Mouse (Mus musculus) heart, postnatal 0 days (tissue): ENCODE data around the gene 1700023F06Rik. TPM values are rescaled to one million over a fixed set of nuclear protein-coding genes. Genes with fewer than 3 reads are reported as not detected.

Source experiments
- ATAC-seq: fragments of 200-750 bp; cut with Nextera tagmentation; 2 replicates; pipeline ENCODE4 v1.8.0; 2017; ENCODE audit warnings: low read depth, moderate number of reproducible peaks, moderate library complexity; ENCODE audit not compliant: insufficient read depth
- DNase-seq: peaks from one replicate; pipeline ENCODE4 v3.0.0-alpha.2; 2016; ENCODE audit warnings: low spot score
- H3K27ac ChIP-seq: fragments of 300-500 bp; sonication (generic); 2 replicates; pipeline ENCODE4 v1.5.1; 2014; ENCODE audit warnings: low read depth, mild to moderate bottlenecking
- H3K27me3 ChIP-seq: fragments of 300-500 bp; sonication (generic); 2 replicates; pipeline ENCODE4 v1.6.1; 2014; ENCODE audit warnings: low read length, mixed read lengths; ENCODE audit not compliant: control insufficient read depth, insufficient read depth
- H3K36me3 ChIP-seq: fragments of 300-500 bp; sonication (generic); replicated peaks from 2 replicates; pipeline ENCODE4 v1.6.1; 2014; ENCODE audit warnings: low read length, mixed read lengths; ENCODE audit not compliant: control insufficient read depth, insufficient read depth
- H3K4me1 ChIP-seq: fragments of 300-500 bp; sonication (generic); 2 replicates; pipeline ENCODE4 v1.6.1; 2014; ENCODE audit warnings: antibody characterized with exemption; ENCODE audit not compliant: control insufficient read depth, insufficient read depth
- H3K4me2 ChIP-seq: fragments of 300-500 bp; sonication (generic); 2 replicates; pipeline ENCODE4 v1.6.1; 2014; ENCODE audit warnings: low read depth, mild to moderate bottlenecking, low read length, moderate library complexity
- H3K4me3 ChIP-seq: fragments of 300-500 bp; sonication (generic); 2 replicates; pipeline ENCODE4 v1.5.1; 2014; ENCODE audit warnings: low read depth, low read length
- H3K9ac ChIP-seq: fragments of 300-500 bp; sonication (generic); replicated peaks from 2 replicates; pipeline ENCODE4 v1.6.1; 2014; ENCODE audit warnings: low read depth, low read length, mixed read lengths
- H3K9me3 ChIP-seq: fragments of 300-500 bp; sonication (generic); replicated peaks from 2 replicates; pipeline ENCODE4 v1.6.1; 2016; ENCODE audit warnings: low read length; ENCODE audit not compliant: control insufficient read depth
- CTCF ChIP-seq: IDR thresholded peaks from 2 replicates; pipeline ENCODE4 v1.5.1; 2016; ENCODE audit warnings: antibody characterized with exemption, control low read depth, low read depth
- EP300 ChIP-seq: IDR thresholded peaks from 2 replicates; pipeline ENCODE4 v1.6.1; 2016; ENCODE audit warnings: antibody characterized with exemption, low read depth
- WGBS: fragments of 180-500 bp; shearing (Covaris S2); extraction: QIAGEN DNeasy Blood & Tissue Kit; methylation state at CpG from one replicate; pipeline ENCODE4 v1.1.7; 2014; 5-methylcytosine and 5-hydroxymethylcytosine counted together
- polyA plus RNA-seq: library from polyadenylated mRNA; unstranded; fragments of >200 nt; fragmentation: Nextera tagmentation; extraction: Ambion mirVana; gene quantifications from 2 replicates; pipeline ENCODE4 v1.2.1, GENCODE M21; 2015
- total RNA-seq: library from RNA; depleted of rRNA; stranded (reverse); fragments of >200 nt; gene quantifications from 2 replicates; pipeline ENCODE4 v1.2.3, GENCODE M21; 2014; ENCODE audit warnings: low replicate concordance

1700023F06Rik gene
- total and polyA plus RNA-seq, 2 experiments from 2014 or later: not detected

DNA sequence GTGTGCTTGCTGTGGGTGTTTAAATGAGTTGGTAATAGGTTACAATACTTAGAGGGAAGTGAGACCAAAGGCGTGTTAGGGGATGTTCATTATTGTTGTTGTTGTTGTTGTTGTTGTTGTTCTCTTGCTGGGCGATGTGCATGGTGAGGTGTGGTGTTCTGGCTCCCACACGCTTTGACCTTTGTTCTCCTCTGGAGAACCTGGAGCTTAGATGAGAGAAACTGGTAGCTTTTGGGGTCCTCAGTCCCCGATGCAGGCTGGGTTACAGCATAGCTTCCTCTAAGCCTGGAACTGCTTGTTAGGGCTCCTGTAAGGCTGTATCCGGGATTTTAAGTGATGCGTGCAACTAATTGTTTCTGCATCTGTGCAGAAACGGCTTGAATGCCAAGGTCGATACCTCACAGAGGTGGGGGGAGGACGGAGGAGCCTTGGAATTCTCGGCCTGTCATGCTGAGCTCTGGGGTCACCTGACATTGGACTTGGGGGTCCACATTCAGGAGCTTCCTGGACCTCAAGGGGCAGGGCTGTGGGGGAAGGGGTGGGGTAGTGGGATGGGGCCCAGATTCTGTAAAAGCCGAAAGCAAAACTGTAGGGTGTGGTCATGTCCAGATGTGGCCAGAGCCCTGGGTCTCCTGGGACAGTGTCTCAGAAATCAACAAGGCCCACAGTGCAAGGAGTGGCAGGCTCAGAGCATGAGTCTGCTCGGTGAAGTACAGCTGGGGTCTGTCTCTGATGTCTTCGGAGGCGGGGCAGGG, 32.5 kb downstream of the 1700023F06Rik start:
- 68% methylated on average over 14 of the region's 14 CpGs for WGBS

DNA sequence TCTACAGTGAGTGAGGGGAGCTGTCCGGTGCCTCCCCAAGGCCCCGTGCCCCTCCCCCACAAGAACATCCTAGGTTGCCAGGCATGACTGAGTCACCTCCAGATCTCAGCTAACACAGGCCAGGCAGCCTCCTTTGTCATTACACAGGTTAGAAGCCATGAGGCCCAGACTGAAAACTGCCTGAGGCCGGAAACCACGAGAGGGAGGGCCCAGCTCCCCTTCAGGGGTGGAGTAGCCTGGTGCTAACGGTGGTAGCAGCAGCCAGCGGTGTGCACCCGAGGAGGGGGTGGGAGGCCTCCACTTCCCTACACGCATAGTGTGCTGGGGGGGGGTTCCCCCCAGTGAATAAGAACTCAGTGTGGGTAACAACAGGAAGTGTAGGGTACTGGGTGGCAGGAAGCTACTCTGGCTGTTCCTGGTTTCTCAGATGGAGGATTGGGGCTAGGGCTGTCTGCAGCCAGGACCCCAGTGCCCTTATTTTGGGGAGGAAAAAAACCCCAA, 33.4 kb downstream of the 1700023F06Rik start:
- no peak overlapping the region for H3K9ac ChIP-seq
- peaks cover 20% of the 10 kb centered on the region for H3K27me3 ChIP-seq
- 0 out of 2 replicates have a peak, but pooled peaks cover 23% of the 10 kb centered on the region for H3K4me1 ChIP-seq
- peak overlapping the region; percentile 19; the same call in 1 of the 2 replicates for H3K27ac ChIP-seq
- no peaks in the 10 kb centered on the region for H3K36me3 ChIP-seq
- WGBS: 50% methylated on average over 8 of the region's 8 CpGs
- no peak for TF ChIP-seq EP300
- TF ChIP-seq CTCF: no peak
- H3K4me2 ChIP-seq: peak overlapping the region; percentile 31; the same call in 1 of the 2 replicates
- no peaks in the 10 kb centered on the region for H3K9me3 ChIP-seq
- ATAC-seq: no peak
- peak; percentile 16 for DNase-seq
- H3K4me3 ChIP-seq: no peak overlapping the region

More for the DNA sequence above, 32.5 kb downstream of the 1700023F06Rik start:
- DNase-seq (no peak), ATAC-seq (0 out of 2 replicates have a peak, but pooled peaks have one; percentile 20)
- no peaks in the 10 kb centered on the region for H3K9me3 ChIP-seq
- TF ChIP-seq EP300 (no peak), CTCF (no peak)
- H3K27ac ChIP-seq: no peak overlapping the region
- 0 out of 2 replicates have a peak, but pooled peaks cover 19% of the 10 kb centered on the region for H3K4me1 ChIP-seq
- H3K36me3 ChIP-seq: no peaks in the 10 kb centered on the region
- H3K27me3 ChIP-seq: peaks cover 11% of the 10 kb centered on the region
- H3K9ac ChIP-seq: no peak overlapping the region
- H3K4me3 ChIP-seq: no peak overlapping the region
- H3K4me2 ChIP-seq: 0 out of 2 replicates have a peak overlapping the region, but pooled peaks have one; percentile 20

DNA sequence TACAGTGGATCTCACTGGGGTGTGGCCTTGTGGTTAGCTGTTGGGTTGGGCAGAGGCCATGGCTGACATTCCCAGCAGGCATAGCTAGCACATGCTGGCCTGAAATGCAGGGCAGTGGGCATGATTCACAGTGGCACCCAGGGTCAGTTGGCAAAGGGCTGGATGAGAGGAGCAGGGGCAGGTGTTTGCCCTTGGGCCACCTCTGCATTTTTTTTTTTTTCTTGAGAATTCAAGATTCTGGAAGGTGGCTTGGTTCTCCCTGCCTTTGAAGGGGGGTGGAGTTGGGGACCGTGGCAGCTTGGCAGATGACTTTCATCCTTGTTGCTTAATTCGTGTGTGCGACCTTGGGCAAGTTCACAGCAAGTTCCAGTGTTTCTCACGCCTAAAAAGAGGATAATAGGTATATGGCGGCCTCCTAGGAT, 33.9 kb downstream of the 1700023F06Rik start:
- DNase-seq (no peak), ATAC-seq (no peak)
- H3K4me3 ChIP-seq: peak overlapping the region; percentile 3; the same call in 1 of the 2 replicates
- no peaks in the 10 kb centered on the region for H3K9me3 ChIP-seq
- H3K27ac ChIP-seq: peak overlapping the region; percentile 19; the same call in 1 of the 2 replicates
- H3K27me3 ChIP-seq: peaks cover 25% of the 10 kb centered on the region
- peak overlapping the region; percentile 31; the same call in 1 of the 2 replicates for H3K4me2 ChIP-seq
- TF ChIP-seq EP300 (no peak), CTCF (no peak)
- H3K9ac ChIP-seq: no peak overlapping the region
- H3K4me1 ChIP-seq: 0 out of 2 replicates have a peak, but pooled peaks cover 23% of the 10 kb centered on the region
- 69% methylated on average over 5 of the region's 5 CpGs for WGBS
- no peaks in the 10 kb centered on the region for H3K36me3 ChIP-seq

DNA sequence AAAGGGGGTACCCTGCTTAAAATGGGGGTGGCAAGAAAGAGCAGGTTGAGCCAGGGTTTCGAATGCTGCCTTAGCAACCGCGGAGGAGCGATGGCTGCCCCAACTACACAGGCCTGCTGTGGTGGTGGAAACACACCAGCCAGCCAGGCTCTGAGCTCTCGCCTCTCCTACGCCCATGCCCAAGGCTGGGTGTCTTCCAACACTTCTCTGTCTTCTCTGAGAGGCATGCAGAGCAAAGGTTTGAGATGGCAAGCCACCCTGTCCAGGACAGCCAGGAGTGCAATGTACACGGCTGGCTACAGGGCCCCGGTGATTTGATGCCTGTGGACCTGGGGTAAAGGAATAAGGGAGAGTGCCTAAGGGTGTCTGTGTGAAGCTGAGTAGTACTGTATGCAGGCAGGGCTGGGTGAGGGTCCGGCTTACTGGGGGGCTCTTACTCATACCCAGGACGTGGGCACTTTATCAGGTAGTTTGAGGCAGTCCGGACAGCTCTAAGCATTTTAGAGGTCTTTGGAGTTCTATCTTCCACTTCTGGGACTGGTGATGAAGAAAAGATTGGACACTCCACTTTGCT, 34.5 kb downstream of the 1700023F06Rik start:
- DNase-seq (no peak), ATAC-seq (no peak)
- peaks cover 26% of the 10 kb centered on the region for H3K27me3 ChIP-seq
- H3K36me3 ChIP-seq: no peaks in the 10 kb centered on the region
- H3K9ac ChIP-seq: no peak overlapping the region
- H3K4me2 ChIP-seq: peak overlapping the region; percentile 31; the same call in 1 of the 2 replicates
- peak overlapping the region; percentile 3; the same call in 1 of the 2 replicates for H3K4me3 ChIP-seq
- H3K27ac ChIP-seq: peak overlapping the region; percentile 19; the same call in 1 of the 2 replicates
- TF ChIP-seq CTCF: no peak
- TF ChIP-seq EP300: no peak
- 0 out of 2 replicates have a peak, but pooled peaks cover 23% of the 10 kb centered on the region for H3K4me1 ChIP-seq
- WGBS: 91% methylated on average over 11 of the region's 11 CpGs
- no peaks in the 10 kb centered on the region for H3K9me3 ChIP-seq

DNA sequence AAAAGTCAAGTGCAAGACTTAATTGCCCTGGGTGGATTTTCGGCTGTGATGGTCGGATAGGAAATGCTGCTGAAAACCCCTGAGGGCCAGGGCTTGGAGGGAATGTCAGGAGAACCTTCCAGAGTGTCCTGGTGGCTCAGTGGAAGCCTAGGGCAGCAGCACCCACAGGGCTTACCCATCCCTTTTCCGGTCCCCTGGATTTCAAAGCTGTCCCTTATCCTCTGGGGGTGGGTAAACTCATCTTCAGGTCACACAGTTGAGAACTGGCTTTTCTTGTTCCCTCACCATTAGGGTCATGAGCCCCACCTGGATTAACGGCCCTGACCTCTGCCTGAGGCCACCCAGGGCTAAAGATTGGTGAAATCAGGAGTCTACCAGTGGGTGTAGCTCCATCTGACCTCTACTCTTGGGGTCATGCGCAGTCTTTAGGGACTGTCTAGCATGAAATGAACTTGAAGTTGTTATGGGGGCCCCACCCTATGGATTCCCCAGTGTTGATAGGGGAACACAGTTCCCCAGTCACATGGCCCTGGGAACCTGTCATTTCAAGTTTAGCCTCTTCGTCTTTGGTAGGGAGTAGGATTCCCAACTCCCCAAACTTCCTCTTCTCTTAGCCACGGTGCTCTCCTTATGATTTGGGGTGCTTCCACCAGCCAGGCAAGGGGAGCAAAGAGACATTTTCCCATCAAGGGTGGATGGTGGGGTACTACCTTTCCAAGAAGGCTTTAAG, 35.2 kb downstream of the 1700023F06Rik start:
- ATAC-seq (no peak), DNase-seq (no peak)
- 90% methylated on average over 7 of the region's 7 CpGs for WGBS
- Histone ChIP-seq H3K4me3 (no peak overlapping the region; the same call in 1 of the 2 replicates), H3K4me1 (0 out of 2 replicates have a peak, but pooled peaks cover 23% of the 10 kb centered on the region), H3K27ac (no peak overlapping the region), H3K9me3 (no peaks in the 10 kb centered on the region), H3K4me2 (peak overlapping the region; percentile 99; the same call in 1 of the 2 replicates), H3K36me3 (no peaks in the 10 kb centered on the region), H3K9ac (no peak overlapping the region), H3K27me3 (peaks cover 26% of the 10 kb centered on the region)
- TF ChIP-seq CTCF: no peak
- TF ChIP-seq EP300: no peak
